Mouse (Mus musculus) CD4-positive, CD25-positive, alpha-beta regulatory T cell, adult 9 weeks (primary cell): ENCODE data around the gene Mllt1. TPM values are rescaled to one million over a fixed set of nuclear protein-coding genes. Genes with fewer than 3 reads are reported as not detected.

Experiments
- polyA plus RNA-seq: library from polyadenylated mRNA; unstranded; fragments of 100-300 nt; shearing (Covaris generic); gene quantifications from one replicate; pipeline ENCODE4 v1.2.1, GENCODE M21; 2017

Gene Mllt1
- 2.8 TPM for polyA plus RNA-seq

GRCm38 (mm10) chr17:56935363-56936131 lies at the start of gene Mllt1:
TSS of gene Mllt1 (minus strand) at chr17:56935415.

GRCm38 (mm10) chr17:56982013-56982412 lies 46.8 kb upstream of the Mllt1 start, which contains the start of gene Acer1:
TSS of gene Acer1 (minus strand) at chr17:56982126.

GRCm38 (mm10) chr17:56874936-56875651 lies 60.1 kb downstream of the Mllt1 start, which contains the start of gene 1700061G19Rik:
TSS of gene 1700061G19Rik (plus strand) at chr17:56875477.

GRCm38 (mm10) chr17:56874237-56874636 lies 61.0 kb downstream of the Mllt1 start, which contains the start of gene Acsbg2:
TSS of gene Acsbg2 (minus strand) at chr17:56874447.

Other genes with a start within 250 kb of the Mllt1 start
- 307 TPM for gene Ndufa11, start 217.6 kb downstream of the Mllt1 start, polyA plus RNA-seq
- gene Vmac, start 217.4 kb downstream of the Mllt1 start, polyA plus RNA-seq = 6.8 TPM
- not detected for gene Nrtn, start 177.9 kb downstream of the Mllt1 start, polyA plus RNA-seq
- 64.4 TPM for gene Dus3l, start 170.7 kb downstream of the Mllt1 start, polyA plus RNA-seq
- gene Prr22, start 165.2 kb downstream of the Mllt1 start, polyA plus RNA-seq = 1.6 TPM
- gene Rfx2, start 104.4 kb downstream of the Mllt1 start, polyA plus RNA-seq = 1.0 TPM
- 0.10 TPM for gene Acsbg2, start 61.0 kb downstream of the Mllt1 start, polyA plus RNA-seq
- gene 1700061G19Rik, start 59.9 kb downstream of the Mllt1 start, polyA plus RNA-seq = 0.43 TPM
- not detected for gene Acer1, start 46.7 kb upstream of the Mllt1 start, polyA plus RNA-seq
- 93.4 TPM for gene Clpp, start 54.9 kb upstream of the Mllt1 start, polyA plus RNA-seq
- 46.9 TPM for gene Alkbh7, start 61.9 kb upstream of the Mllt1 start, polyA plus RNA-seq
- not detected for gene Pspn, start 64.6 kb upstream of the Mllt1 start, polyA plus RNA-seq
- 98.1 TPM for gene Gtf2f1, start 75.9 kb upstream of the Mllt1 start, polyA plus RNA-seq
- gene Gm17949, start 76.1 kb upstream of the Mllt1 start, polyA plus RNA-seq = 0.84 TPM
- gene Khsrp, start 96.1 kb upstream of the Mllt1 start, polyA plus RNA-seq = 9.0 TPM
- gene Slc25a41, start 106.2 kb upstream of the Mllt1 start, polyA plus RNA-seq = not detected
- gene Crb3, start 123.7 kb upstream of the Mllt1 start, polyA plus RNA-seq = 2.7 TPM
- gene Slc25a23, start 124.4 kb upstream of the Mllt1 start, polyA plus RNA-seq = 3.3 TPM
- 310 TPM for gene Dennd1c, start 143.1 kb upstream of the Mllt1 start, polyA plus RNA-seq
- gene Tubb4a, start 152.4 kb upstream of the Mllt1 start, polyA plus RNA-seq = 3.3 TPM
- gene Tnfsf9, start 169.9 kb upstream of the Mllt1 start, polyA plus RNA-seq = 10.4 TPM
- gene Cd70, start 214.4 kb upstream of the Mllt1 start, polyA plus RNA-seq = 0.88 TPM